Mouse (Mus musculus): ENCODE results near the gene Ggta1.

DNA sequence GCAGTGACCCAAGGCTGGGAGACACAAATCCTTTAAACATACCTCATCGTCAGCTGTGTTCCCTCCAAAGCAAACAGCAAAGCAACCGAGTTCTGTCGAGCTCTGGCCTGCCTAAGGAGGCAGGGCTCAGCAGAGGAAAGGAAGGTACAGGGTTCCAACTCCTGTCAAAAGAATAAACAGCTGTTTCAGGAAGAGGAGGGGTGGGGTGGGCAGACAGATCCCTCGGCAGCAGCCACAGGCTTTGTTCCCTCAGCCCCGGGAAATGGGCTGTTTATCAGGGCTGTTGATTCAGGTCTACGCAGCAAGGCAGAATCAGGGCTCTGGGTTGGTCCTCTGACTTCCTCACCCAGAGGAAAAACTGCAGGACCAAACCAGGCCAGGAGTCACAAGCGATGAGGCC, 30.6 kb downstream of the Ggta1 start:
- TF ChIP-seq POLR2AphosphoS2 (IDR thresholded peaks at IDR 0.05; ENCODE audit: low read depth, low read length) (no peak), MAX (IDR thresholded peaks at IDR 0.05; ENCODE audit: low read length) (no peak), EP300 (IDR thresholded peaks at IDR 0.05; ENCODE audit: low read length) (no peak), POLR2A (IDR thresholded peaks at IDR 0.05; ENCODE audit: low read depth, low read length) (no peak)

Measured in CH12.LX (cell line).